Mouse (Mus musculus) small intestine, adult 2 months (tissue): ENCODE measurements around the gene Adipoq. TPM values are rescaled to one million over a fixed set of nuclear protein-coding genes. Genes with fewer than 3 reads are reported as not detected.

ENCODE experiments used
- H3K27ac ChIP-seq: fragments of 200-500 bp; 2 replicates; pipeline ENCODE4 v1.5.1; 2012; ENCODE audit warnings: low read depth, low read length, control low read depth, inconsistent platforms; ENCODE audit not compliant: insufficient read depth
- H3K27me3 ChIP-seq: fragments of 200-500 bp; 2 replicates; pipeline ENCODE4 v1.6.1; 2012; ENCODE audit warnings: mild to moderate bottlenecking, moderate library complexity, low read length, inconsistent platforms; ENCODE audit not compliant: control insufficient read depth, insufficient read depth
- H3K36me3 ChIP-seq: fragments of 200-500 bp; 2 replicates; pipeline ENCODE4 v1.6.1; 2012; ENCODE audit warnings: mild to moderate bottlenecking, low read length, control low read depth, inconsistent platforms; ENCODE audit not compliant: control insufficient read depth, insufficient read depth
- H3K4me1 ChIP-seq: fragments of 200-500 bp; 2 replicates; pipeline ENCODE4 v1.6.1; 2012; ENCODE audit warnings: low read length, inconsistent platforms, mixed read lengths; ENCODE audit not compliant: control insufficient read depth, insufficient read depth, insufficient read length
- H3K4me3 ChIP-seq: fragments of 200-500 bp; 2 replicates; pipeline ENCODE4 v1.5.1; 2012; ENCODE audit warnings: low read depth, mild to moderate bottlenecking, control low read depth, inconsistent platforms, low read length, moderate library complexity
- CTCF ChIP-seq: fragments of 200-500 bp; IDR thresholded peaks from 2 replicates; pipeline ENCODE4 v1.5.1; 2012; ENCODE audit warnings: low read depth, mild to moderate bottlenecking, control low read depth, inconsistent platforms, low read length, moderate library complexity, mixed read lengths; ENCODE audit not compliant: insufficient replicate concordance, insufficient read length; ENCODE audit errors: extremely low read depth
- POLR2A ChIP-seq: fragments of 200-500 bp; IDR thresholded peaks from 2 replicates; pipeline ENCODE4 v1.6.1; 2012; ENCODE audit warnings: low read depth, mild to moderate bottlenecking, control low read depth, inconsistent platforms, low read length, moderate library complexity
- polyA plus RNA-seq: library from polyadenylated mRNA; depleted of rRNA; stranded (reverse); fragments of >200 nt; gene quantifications from 2 replicates; pipeline ENCODE4 v1.2.3, GENCODE M21; 2012; rRNA removed

Gene Adipoq
- polyA plus RNA-seq, 1 experiment = 1.0 TPM

DNA sequence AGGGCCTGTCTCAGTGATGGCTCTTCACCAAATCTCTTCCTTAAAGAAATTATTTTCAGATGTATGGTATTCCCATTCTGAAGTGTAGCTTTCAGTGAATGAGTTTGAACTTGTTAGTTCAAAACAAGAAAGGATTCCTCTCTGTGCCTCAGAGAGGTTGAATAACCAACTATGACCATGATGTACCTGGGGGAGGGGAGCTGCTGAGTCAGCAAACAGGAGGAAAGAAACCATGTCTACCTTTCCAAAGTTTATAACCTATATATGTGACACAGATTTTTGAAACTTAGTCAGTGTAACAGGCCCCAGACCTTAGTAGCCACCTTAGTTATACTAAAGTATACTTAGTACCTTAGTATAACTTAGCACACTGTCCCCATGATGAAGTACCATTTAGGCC lies 55.2 kb downstream of the Adipoq start:
- H3K4me3 ChIP-seq = no peak overlapping the region
- no peaks in the 10 kb centered on the region for H3K27me3 ChIP-seq
- H3K4me1 ChIP-seq = no peaks in the 10 kb centered on the region
- no peak overlapping the region for H3K27ac ChIP-seq
- H3K36me3 ChIP-seq = no peaks in the 10 kb centered on the region
- TF ChIP-seq POLR2A = no peak
- no peak for TF ChIP-seq CTCF

Other genes with a start within 250 kb of the Adipoq start
- 0.13 TPM in 1 of 2 replicates, not detected in the other for gene Fetub, start 228.2 kb upstream of the Adipoq start, polyA plus RNA-seq
- gene Hrg, start 195.5 kb upstream of the Adipoq start, polyA plus RNA-seq = not detected in 2 replicates
- gene Kng2, start 117.1 kb upstream of the Adipoq start, polyA plus RNA-seq = 0.19 TPM in 1 of 2 replicates, not detected in the other
- not detected in 2 replicates for gene Kng1, start 88.7 kb upstream of the Adipoq start, polyA plus RNA-seq
- 9.0 and 17.2 TPM in 2 replicates for gene Eif4a2, start 39.1 kb upstream of the Adipoq start, polyA plus RNA-seq
- gene Rfc4, start 18.8 kb upstream of the Adipoq start, polyA plus RNA-seq = 0.25 and 0.98 TPM in 2 replicates
- 2.9 and 6.4 TPM in 2 replicates for gene St6gal1, start 78.2 kb downstream of the Adipoq start, polyA plus RNA-seq